Mouse (Mus musculus) retina, postnatal 1 day (tissue): ENCODE results near the gene Smox.

Experiments used
- DNase-seq: peaks from one replicate; pipeline ENCODE4 v3.0.0-alpha.2; 2012

Smox gene

DNA sequence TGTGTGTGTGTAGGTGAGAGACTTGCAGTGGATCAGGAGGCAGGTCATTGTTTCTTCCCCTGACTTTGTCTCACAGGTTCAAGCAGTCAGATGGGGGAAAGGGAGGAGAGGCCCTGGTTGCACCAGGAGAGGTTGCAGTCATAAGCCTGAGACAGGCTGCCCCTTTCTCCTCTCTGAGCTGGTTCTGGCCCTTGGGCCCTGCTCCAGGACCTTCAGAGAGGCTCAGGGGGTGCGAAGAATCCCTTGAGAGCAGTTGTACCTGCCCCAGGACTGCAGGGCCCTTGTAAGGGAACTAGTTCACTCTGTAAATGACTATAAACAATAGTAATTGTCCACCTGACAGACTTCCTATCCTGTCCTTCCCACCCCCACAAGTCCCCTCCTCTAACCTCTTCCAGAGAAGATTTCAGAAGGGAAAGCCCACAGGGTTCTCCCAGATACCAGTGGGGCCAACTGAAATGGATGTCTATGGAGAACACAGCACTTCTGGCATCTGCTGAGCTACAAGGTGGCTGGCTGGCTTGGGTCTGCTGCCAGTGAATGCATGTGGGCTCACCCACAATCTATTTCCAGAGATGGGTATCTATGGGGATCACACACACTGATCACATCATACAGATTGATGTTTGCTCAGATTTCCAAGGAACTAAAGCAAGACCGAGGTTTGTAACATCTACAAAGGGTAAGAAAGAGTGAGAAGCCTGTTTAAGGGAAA, 69.1 kb downstream of the Smox start:
- DNase-seq = no peak

DNA sequence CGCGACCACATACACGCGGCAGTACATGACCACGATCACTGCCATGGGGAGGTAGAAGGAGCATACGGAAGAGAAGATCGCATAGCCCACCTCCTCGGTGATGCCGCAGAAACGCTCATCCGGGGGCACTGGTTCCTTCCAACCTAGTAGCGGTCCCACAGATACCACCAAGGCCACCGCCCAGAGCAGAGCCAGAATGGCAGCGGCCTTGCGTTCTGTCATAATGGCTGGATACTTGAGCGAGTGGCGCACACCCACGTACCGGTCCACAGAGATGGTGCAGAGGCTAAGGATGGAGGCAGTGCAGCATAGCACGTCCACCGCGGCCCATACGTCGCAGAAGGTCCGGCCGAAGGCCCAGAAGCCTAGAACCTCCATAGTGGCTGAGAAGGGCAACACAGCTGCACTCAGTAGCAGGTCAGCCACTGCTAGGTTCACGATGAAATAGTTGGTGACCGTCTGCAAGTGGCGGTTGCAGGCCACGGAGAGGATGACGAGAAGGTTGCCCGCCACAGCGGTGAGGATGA, 70.1 kb downstream of the Smox start:
- peak; percentile 34 for DNase-seq

DNA sequence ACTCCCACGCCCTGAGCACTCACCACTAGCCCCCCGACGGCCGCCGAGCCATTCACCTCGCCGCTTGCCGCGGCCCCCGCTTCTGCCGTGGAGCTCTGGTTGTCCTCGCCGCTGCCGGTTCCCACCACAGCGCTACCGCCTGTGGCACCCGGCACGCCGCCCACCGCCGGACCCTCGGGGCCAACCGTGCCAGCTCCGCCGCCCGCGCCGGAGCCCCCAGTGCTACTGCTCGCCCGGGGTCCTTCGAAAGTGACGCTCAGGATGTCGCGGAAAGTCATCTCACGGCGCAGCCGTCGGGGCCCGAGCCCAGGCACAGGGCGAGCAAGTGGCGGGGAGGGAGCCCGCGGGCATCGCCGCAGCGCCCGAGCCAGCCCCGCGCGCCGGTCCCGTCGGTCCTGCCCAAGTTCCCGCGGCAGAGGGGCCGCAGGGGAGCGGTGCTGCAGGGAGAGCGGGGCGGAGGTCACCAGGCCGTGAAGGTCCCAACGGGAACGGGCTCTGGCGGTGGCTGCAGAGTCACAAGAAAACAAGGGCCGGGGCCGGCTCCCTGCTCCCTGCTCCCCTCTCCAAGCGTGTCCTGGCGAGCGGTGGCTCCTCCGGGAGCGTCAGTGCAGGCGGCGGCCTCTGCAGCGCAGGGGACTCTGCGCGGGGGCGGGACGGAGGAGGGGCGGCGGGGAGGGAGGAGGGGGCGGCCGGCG, 70.7 kb downstream of the Smox start, which contains the start of gene Adra1d:
Gene Adra1d (minus strand): TSS at position 393 of the 695 bp plus-strand sequence.
- DNase-seq = peak; percentile 74

DNA sequence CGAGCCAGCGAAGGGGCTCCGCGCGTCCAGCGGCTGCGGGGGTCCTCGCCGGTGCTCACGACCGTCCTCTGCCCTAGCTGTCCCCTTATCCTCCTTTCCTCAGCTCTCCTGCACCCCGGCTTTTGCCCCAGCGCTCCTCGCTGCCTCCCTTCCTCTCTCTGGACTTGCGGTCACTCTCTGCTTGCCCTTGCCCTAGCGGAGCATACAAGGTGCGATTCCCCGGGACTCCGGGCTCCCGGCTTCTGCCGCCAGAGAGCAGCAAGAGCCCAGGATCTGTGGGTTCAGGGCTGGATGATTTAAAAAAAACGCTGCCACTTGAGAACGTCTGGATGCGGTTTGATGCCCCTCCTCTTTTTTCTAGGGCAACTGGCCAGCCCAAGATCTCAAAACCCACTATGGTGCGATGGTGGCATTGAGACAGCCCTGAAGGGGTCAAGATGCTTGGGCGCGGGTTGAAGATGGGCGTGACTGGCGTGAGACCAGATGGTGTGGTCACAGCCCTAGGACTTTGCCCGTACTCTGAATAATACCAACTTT, 71.4 kb downstream of the Smox start:
- peak; percentile 93 for DNase-seq
